Mouse (Mus musculus) left cerebral cortex, adult 11 months (tissue): ENCODE results near the gene Ptgs2.

ENCODE experiments used
- DNase-seq: peaks from one replicate; pipeline ENCODE4 v3.0.0; 2022; ENCODE audit warnings: low spot score

The Ptgs2 gene

GRCm38 (mm10) chr1:150147272-150147671, 47.4 kb downstream of the Ptgs2 start:
- DNase-seq, result no peak

GRCm38 (mm10) chr1:150151411-150151810, 51.6 kb downstream of the Ptgs2 start:
- DNase-seq, result no peak
